Mouse (Mus musculus): ENCODE results near the gene Pde10a. TPM values are rescaled to one million over a fixed set of nuclear protein-coding genes. Genes with fewer than 3 reads are reported as not detected.

Pde10a gene
- polyA plus RNA-seq, 1 experiment from 2014 or later = 4.8 TPM

DNA sequence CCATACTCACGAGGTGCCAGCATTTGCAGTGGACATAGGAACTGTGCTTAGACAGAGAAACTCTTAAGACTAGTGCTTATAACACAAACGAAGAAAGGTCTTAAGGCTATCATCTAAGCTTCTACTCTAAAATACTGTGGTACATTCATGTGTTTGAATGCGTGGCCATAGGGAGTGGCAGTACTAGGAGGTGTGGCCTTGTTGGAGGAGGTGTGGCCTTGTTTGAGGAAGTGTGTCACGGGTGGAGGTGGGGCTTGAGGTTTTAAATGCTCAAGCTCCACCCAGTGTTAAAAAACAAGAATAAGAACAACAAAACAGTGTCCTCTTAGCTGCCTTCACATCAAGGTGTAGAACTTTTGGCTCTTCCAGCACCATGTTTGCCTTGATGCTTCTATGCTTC, 31.7 kb upstream of the Pde10a start:
- 91% methylated on average over 4 of the region's 4 CpGs for WGBS
- DNase-seq (ENCODE audit: low spot score, missing footprints) (no peak), ATAC-seq (ENCODE audit: low FRiP score) (no peak)
- Histone ChIP-seq H3K9ac (ENCODE audit: low read length) (no peak overlapping the region), H3K4me1 (ENCODE audit: control insufficient read depth, insufficient read depth, low read length) (no peaks in the 10 kb centered on the region), H3K4me2 (no peak overlapping the region), H3K27me3 (ENCODE audit: control insufficient read depth, insufficient read depth, low read length) (no peaks in the 10 kb centered on the region), H3K9me3 (ENCODE audit: control insufficient read depth, low read length) (no peaks in the 10 kb centered on the region), H3K36me3 (ENCODE audit: control insufficient read depth, insufficient read depth, low read length) (no peaks in the 10 kb centered on the region), H3K27ac (ENCODE audit: low read depth, low read length) (no peak overlapping the region), H3K4me3 (ENCODE audit: low read depth, low read length) (no peak overlapping the region)

DNA sequence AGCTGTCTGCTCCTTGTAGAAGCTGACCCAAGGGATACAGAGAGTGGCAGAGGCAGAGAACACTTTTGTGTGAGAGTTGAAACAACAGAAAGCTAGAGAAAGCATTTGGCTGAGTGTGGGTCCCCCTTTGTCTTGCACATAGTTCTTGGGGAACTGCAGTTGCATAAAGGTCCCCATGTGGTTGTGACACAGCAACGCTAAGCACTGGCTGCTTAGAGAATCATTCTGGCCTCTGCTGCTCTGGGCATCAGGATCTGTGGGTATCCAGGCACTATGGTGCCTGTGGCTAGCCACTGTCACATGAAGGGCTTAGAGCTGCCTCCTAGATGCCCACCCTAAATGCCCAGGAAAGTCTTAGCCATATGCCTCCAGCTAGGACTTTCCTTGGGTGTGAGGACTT, 27.0 kb upstream of the Pde10a start:
- Histone ChIP-seq H3K4me2 (no peak overlapping the region), H3K27ac (ENCODE audit: low read depth, low read length) (no peak overlapping the region), H3K9ac (ENCODE audit: low read length) (no peak overlapping the region), H3K4me1 (ENCODE audit: control insufficient read depth, insufficient read depth, low read length) (no peaks in the 10 kb centered on the region), H3K27me3 (ENCODE audit: control insufficient read depth, insufficient read depth, low read length) (no peaks in the 10 kb centered on the region), H3K9me3 (ENCODE audit: control insufficient read depth, low read length) (no peaks in the 10 kb centered on the region), H3K4me3 (ENCODE audit: low read depth, low read length) (no peak overlapping the region), H3K36me3 (ENCODE audit: control insufficient read depth, insufficient read depth, low read length) (no peaks in the 10 kb centered on the region)
- DNase-seq (ENCODE audit: low spot score, missing footprints) (no peak), ATAC-seq (ENCODE audit: low FRiP score) (no peak)
- WGBS = 72% methylated on average over 1 of the region's 1 CpGs

DNA sequence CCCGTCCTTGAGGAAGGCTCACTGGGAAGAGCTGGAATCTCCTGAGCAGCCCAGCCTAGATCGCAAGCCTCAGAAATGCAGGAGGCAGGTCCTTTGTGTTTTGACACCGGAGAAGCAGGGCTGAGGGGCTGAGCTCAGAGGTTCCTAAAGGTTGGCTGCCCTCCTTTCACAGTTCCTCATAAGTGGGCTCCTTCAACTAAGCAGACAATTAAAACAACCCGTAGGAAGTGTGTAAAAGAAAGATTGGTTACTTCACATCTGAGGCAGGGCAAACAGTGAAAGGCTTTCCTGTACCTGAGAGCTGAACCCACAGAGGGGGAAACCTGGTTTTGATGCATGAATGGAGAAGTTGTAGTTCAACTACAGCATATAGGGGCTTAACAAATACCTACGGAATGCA, 26.5 kb upstream of the Pde10a start:
- Histone ChIP-seq H3K4me2 (no peak overlapping the region), H3K36me3 (ENCODE audit: control insufficient read depth, insufficient read depth, low read length) (no peaks in the 10 kb centered on the region), H3K9ac (ENCODE audit: low read length) (no peak overlapping the region), H3K27ac (ENCODE audit: low read depth, low read length) (no peak overlapping the region), H3K27me3 (ENCODE audit: control insufficient read depth, insufficient read depth, low read length) (no peaks in the 10 kb centered on the region), H3K9me3 (ENCODE audit: control insufficient read depth, low read length) (no peaks in the 10 kb centered on the region), H3K4me1 (ENCODE audit: control insufficient read depth, insufficient read depth, low read length) (no peaks in the 10 kb centered on the region), H3K4me3 (ENCODE audit: low read depth, low read length) (no peak overlapping the region)
- ATAC-seq (ENCODE audit: low FRiP score) (no peak), DNase-seq (ENCODE audit: low spot score, missing footprints) (no peak)
- 59% methylated on average over 5 of the region's 5 CpGs for WGBS

DNA sequence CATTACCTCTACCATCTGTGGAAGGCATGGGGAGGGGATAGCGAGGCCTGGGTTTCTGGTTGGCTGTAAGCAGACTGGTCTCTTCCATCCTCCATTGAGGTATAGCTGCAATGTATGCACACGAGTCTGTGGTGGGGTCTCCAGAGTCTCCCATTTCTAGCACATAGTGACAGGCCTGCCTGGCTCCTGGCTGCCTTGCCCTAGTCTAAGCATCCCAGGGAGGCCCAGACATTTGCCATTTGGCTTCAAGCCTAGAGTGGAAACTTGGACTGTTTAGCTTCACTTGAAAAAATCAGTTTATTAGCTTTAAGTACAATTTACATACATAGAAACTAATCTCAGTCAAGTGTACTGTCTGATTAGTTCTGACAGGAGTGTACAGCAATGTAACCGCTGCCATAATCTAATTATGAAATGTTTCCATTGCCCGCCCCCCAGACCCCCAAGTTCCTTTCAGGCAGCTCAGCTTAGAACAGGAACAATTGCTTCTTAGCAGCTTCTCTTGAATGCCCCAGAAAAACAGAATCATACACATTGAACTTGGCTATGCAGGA, 25.5 kb upstream of the Pde10a start:
- no peaks in the 10 kb centered on the region for H3K9me3 ChIP-seq (ENCODE audit: control insufficient read depth, low read length)
- WGBS = 84% methylated on average over 4 of the region's 4 CpGs

DNA sequence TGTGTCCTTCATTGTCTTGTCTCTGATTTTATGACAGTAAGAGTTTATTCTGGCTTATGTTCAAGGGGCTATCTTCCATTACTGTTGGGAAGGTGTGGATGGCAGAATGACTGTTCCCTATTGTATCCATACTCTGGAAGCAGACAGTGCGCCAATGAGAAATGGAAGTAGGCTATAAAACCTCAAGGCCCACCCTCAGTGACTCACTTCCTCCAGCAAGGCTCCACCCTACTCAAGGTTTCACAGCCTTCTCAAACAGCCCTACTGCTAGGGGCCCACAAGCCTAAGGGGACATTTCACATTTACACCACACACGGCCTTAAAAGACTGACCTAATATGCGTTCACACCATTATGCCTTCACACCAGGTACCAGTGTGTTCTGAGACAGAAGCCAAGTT, 20.8 kb upstream of the Pde10a start:
- peaks cover 22% of the 10 kb centered on the region for H3K4me1 ChIP-seq (ENCODE audit: control insufficient read depth, insufficient read depth, low read length)
- H3K4me2 ChIP-seq = no peak overlapping the region
- no peak overlapping the region for H3K9ac ChIP-seq (ENCODE audit: low read length)
- no peaks in the 10 kb centered on the region for H3K9me3 ChIP-seq (ENCODE audit: control insufficient read depth, low read length)
- H3K4me3 ChIP-seq (ENCODE audit: low read depth, low read length) = no peak overlapping the region
- H3K27me3 ChIP-seq (ENCODE audit: control insufficient read depth, insufficient read depth, low read length) = no peaks in the 10 kb centered on the region
- H3K27ac ChIP-seq (ENCODE audit: low read depth, low read length) = no peak overlapping the region
- ATAC-seq (ENCODE audit: low FRiP score) = no peak
- 91% methylated on average over 3 of the region's 3 CpGs for WGBS
- no peaks in the 10 kb centered on the region for H3K36me3 ChIP-seq (ENCODE audit: control insufficient read depth, insufficient read depth, low read length)
- DNase-seq (ENCODE audit: low spot score, missing footprints) = no peak

More for the DNA sequence above, 25.5 kb upstream of the Pde10a start:
- Histone ChIP-seq H3K4me2 (no peak overlapping the region), H3K4me3 (ENCODE audit: low read depth, low read length) (no peak overlapping the region), H3K36me3 (ENCODE audit: control insufficient read depth, insufficient read depth, low read length) (no peaks in the 10 kb centered on the region), H3K27ac (ENCODE audit: low read depth, low read length) (no peak overlapping the region), H3K9ac (ENCODE audit: low read length) (no peak overlapping the region), H3K27me3 (ENCODE audit: control insufficient read depth, insufficient read depth, low read length) (no peaks in the 10 kb centered on the region), H3K4me1 (ENCODE audit: control insufficient read depth, insufficient read depth, low read length) (no peaks in the 10 kb centered on the region)
- no peak for DNase-seq (ENCODE audit: low spot score, missing footprints)
- no peak for ATAC-seq (ENCODE audit: low FRiP score)

DNA sequence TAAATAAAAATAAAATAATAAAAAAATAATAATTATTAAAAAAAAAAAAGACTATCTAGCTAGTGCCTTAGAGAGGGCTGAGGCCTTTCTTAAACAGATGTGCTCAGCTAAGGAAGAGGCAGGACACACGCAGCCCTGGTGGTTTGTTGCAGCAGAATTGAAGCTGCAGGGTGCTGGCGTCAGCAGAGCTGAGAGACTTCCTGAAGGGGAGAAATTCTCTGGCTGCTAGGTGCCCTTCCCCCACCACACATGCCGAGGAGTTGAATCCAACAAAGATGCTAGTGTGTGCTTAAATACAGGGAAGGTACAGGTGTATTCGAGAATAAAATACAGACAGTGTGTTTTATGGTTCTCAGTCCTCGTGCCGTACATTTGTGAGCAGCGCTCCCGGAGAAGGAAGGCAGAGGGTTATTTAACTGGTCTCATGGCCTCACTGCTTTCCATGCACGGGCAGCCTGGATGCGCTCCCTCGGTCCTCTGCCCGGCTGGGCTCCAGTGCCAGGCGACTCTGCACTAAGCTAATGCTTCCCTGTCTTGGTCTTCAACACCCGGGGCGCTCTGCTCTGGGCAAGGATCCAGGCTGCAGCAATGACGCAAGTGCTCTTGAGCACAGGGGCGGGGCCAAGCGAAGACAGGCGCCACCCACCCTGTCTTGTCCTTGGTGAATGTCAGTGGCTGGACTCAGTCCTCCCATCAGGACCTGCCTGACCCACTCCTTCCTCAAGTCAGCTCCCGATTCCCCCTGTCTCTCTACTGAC, 19.3 kb upstream of the Pde10a start:
- Histone ChIP-seq H3K4me1 (ENCODE audit: control insufficient read depth, insufficient read depth, low read length) (peaks cover 22% of the 10 kb centered on the region), H3K27ac (ENCODE audit: low read depth, low read length) (no peak overlapping the region), H3K4me3 (ENCODE audit: low read depth, low read length) (peak overlapping the region; percentile 34), H3K4me2 (peak overlapping the region; percentile 71), H3K9ac (ENCODE audit: low read length) (peak overlapping the region; percentile 63), H3K9me3 (ENCODE audit: control insufficient read depth, low read length) (no peaks in the 10 kb centered on the region), H3K36me3 (ENCODE audit: control insufficient read depth, insufficient read depth, low read length) (no peaks in the 10 kb centered on the region), H3K27me3 (ENCODE audit: control insufficient read depth, insufficient read depth, low read length) (no peaks in the 10 kb centered on the region)
- ATAC-seq (ENCODE audit: low FRiP score) (peak; percentile 87), DNase-seq (ENCODE audit: low spot score, missing footprints) (peak; percentile 92)
- WGBS = 2% methylated on average over 20 of the region's 20 CpGs

DNA sequence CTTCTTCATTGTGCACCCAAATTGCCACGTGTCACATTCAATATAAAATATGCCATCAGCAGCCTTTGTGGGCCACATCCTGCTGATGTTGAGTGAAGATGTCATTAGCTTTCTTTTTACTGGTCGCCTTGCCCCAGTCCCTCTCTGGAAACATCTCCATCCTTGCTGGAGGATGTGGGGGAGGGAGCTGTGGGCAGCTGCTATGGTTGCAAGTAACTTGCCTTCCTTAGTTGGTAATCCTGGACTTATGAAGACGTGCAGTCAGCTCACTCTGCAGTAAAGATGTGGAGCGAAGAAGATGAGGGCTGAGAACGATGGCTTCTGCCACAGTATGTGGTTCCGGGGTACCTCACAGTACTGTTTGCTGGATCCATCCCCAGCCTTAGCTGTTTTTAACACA, 18.4 kb upstream of the Pde10a start:
- no peak overlapping the region for H3K27ac ChIP-seq (ENCODE audit: low read depth, low read length)
- DNase-seq (ENCODE audit: low spot score, missing footprints) (no peak), ATAC-seq (ENCODE audit: low FRiP score) (no peak)
- H3K4me3 ChIP-seq (ENCODE audit: low read depth, low read length) = no peak overlapping the region
- WGBS = 56% methylated on average over 6 of the region's 6 CpGs
- H3K9me3 ChIP-seq (ENCODE audit: control insufficient read depth, low read length) = no peaks in the 10 kb centered on the region
- H3K9ac ChIP-seq (ENCODE audit: low read length) = no peak overlapping the region
- H3K27me3 ChIP-seq (ENCODE audit: control insufficient read depth, insufficient read depth, low read length) = no peaks in the 10 kb centered on the region
- no peak overlapping the region for H3K4me2 ChIP-seq
- H3K36me3 ChIP-seq (ENCODE audit: control insufficient read depth, insufficient read depth, low read length) = no peaks in the 10 kb centered on the region
- peaks cover 22% of the 10 kb centered on the region for H3K4me1 ChIP-seq (ENCODE audit: control insufficient read depth, insufficient read depth, low read length)

DNA sequence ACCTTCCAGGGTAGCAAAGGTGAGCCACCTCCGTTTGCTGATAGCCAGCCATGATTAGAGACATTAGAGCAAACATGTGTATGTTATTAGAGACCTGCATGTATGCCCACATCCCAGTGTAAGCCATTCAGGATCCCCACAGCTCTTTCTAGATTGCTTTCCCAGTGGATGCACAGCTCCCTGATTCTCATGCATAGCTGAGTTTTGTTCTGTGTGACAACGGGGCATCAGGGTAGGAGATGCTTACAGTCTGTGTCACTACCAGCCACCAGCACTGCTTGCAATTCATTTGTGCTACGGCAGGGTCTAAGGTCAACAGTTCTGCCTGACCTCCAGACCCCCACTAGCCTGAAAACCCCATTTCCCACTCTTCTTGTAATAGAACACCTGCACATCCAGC, 17.5 kb upstream of the Pde10a start:
- Histone ChIP-seq H3K27me3 (ENCODE audit: control insufficient read depth, insufficient read depth, low read length) (no peaks in the 10 kb centered on the region), H3K36me3 (ENCODE audit: control insufficient read depth, insufficient read depth, low read length) (no peaks in the 10 kb centered on the region), H3K4me1 (ENCODE audit: control insufficient read depth, insufficient read depth, low read length) (peaks cover 22% of the 10 kb centered on the region), H3K27ac (ENCODE audit: low read depth, low read length) (no peak overlapping the region), H3K4me3 (ENCODE audit: low read depth, low read length) (no peak overlapping the region), H3K9ac (ENCODE audit: low read length) (0 out of 2 replicates have a peak overlapping the region, but pooled peaks have one; percentile 16), H3K9me3 (ENCODE audit: control insufficient read depth, low read length) (no peaks in the 10 kb centered on the region), H3K4me2 (peak overlapping the region; percentile 33)
- ATAC-seq (ENCODE audit: low FRiP score) (0 out of 2 replicates have a peak, but pooled peaks have one; percentile 1), DNase-seq (ENCODE audit: low spot score, missing footprints) (no peak)
- WGBS = 6% methylated on average over 3 of the region's 3 CpGs

DNA sequence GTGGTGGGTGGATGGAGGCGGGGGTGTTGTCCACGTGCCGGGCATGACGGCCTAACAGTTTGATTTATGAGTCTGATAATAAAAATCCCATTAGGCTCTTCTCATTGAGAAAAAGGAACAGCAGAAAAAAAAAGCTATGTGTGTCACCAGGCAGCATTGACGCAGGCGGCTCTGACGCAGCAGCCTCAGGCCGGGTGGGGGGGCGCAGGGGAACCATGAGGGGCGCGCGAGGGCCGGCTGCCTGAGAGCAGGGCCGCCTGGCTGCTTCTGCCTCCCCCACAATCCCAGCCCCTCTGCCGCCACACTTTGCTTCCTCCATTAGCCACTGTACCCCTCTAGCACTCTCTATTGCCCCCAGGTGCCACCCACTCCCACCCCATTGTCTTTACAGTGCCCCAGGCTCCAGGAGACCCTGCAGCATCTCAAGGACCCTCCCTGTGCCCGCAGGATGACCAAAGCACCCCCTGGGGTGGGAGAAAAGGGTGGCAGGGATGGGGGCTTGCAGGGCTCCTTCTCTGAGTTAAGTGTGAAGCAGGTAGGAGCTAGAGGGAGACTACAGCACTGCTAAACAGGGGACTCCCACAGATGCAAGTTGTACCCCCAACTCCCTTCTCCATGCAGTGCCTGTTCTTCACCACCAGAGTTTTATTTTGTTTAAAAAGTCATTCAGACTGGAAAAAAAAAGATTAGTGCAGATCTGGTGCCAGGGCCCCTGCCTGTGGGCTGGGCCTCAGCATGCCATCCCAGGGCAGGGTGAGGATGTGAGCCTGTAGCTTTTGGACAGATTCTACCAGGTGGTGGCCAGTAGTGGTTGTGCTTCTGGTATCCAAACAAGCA, 16.6 kb upstream of the Pde10a start:
- Histone ChIP-seq H3K4me3 (ENCODE audit: low read depth, low read length) (0 out of 2 replicates have a peak overlapping the region, but pooled peaks have one; percentile 3), H3K4me1 (ENCODE audit: control insufficient read depth, insufficient read depth, low read length) (peaks cover 22% of the 10 kb centered on the region), H3K36me3 (ENCODE audit: control insufficient read depth, insufficient read depth, low read length) (no peaks in the 10 kb centered on the region), H3K27ac (ENCODE audit: low read depth, low read length) (no peak overlapping the region), H3K27me3 (ENCODE audit: control insufficient read depth, insufficient read depth, low read length) (no peaks in the 10 kb centered on the region), H3K9me3 (ENCODE audit: control insufficient read depth, low read length) (no peaks in the 10 kb centered on the region), H3K4me2 (peak overlapping the region; percentile 33), H3K9ac (ENCODE audit: low read length) (peak overlapping the region; percentile 55)
- DNase-seq (ENCODE audit: low spot score, missing footprints) (peak; percentile 100), ATAC-seq (ENCODE audit: low FRiP score) (peak; percentile 85)
- 1% methylated on average over 16 of the region's 16 CpGs for WGBS

Data from midbrain, embryonic 11.5 days (tissue).